8 mouse cellular contexts compared by ENCODE assay signal in genomic region chr7:104369736-104370414, GRCm38 (mm10). TPM values are rescaled to one million over a fixed set of nuclear protein-coding genes. Genes with fewer than 3 reads are reported as not detected.
DNase-seq lines count a peak whose midpoint lies in the region; ATAC-seq and TF ChIP-seq lines count a peak whose summit lies in the region.

Trim30b (minus strand) TSS chr7:104369884.

- no peaks in the 10 kb centered on the region for H3K36me3 ChIP-seq in hindbrain, embryonic 14.5 days (replicated peaks; ENCODE audit: control insufficient read depth, insufficient read depth)

- POLR2A ChIA-PET in Patski (lab: Charles Lee) = no interaction called here

- in situ Hi-C loops in Patski (cut with MboI; ENCODE audit: low pct_unique_long_range_greater_than_20kb) = no loop called here

- H3K4me1 ChIP-seq in hindbrain, embryonic 14.5 days (replicated peaks; ENCODE audit: control insufficient read depth, insufficient read depth, low read length) = no peaks in the 10 kb centered on the region

- H3K27ac ChIP-seq in hindbrain, embryonic 14.5 days = no peak within 1 kb of the TSS

- H3K27me3 ChIP-seq in Patski = no peaks in the 10 kb centered on the region
- no peaks in the 10 kb centered on the region for H3K27me3 ChIP-seq in hindbrain, embryonic 14.5 days (ENCODE audit: control insufficient read depth, insufficient read depth, low read length)

- TF ChIP-seq CTCF in Patski (IDR thresholded peaks at IDR 0.05) = peak; percentile 21

- 67% methylated on average over 1 of the region's 1 CpGs for WGBS in hindbrain, embryonic 14.5 days

- no peak within 1 kb of the TSS for H3K4me2 ChIP-seq in hindbrain, embryonic 14.5 days (replicated peaks)

- DNase-seq in kidney, adult 8-10 months = peak; percentile 3 to 15
- no peak for DNase-seq in kidney, postnatal 10 days
- no peak for DNase-seq in Patski (ENCODE audit: low read depth, low spot score)
- DNase-seq in kidney, postnatal 14 days = peak; percentile 3
- DNase-seq in skeletal muscle tissue, adult 2 months (ENCODE audit: low read depth, low spot score) = peak; percentile 21
- DNase-seq in hindbrain, embryonic 14.5 days (ENCODE audit: low spot score) = no peak
- no peak for DNase-seq in adrenal gland, postnatal 25 days
- no peak for DNase-seq in ovary, postnatal 14 days (ENCODE audit: low spot score)

- no peak within 1 kb of the TSS for H3K4me3 ChIP-seq in hindbrain, embryonic 14.5 days (replicated peaks; ENCODE audit: low read length)

- CTCF ChIA-PET in Patski (lab: Charles Lee) = no interaction called here

- H3K9ac ChIP-seq in hindbrain, embryonic 14.5 days = no peak within 1 kb of the TSS

- ATAC-seq in Patski = no peak
- ATAC-seq in hindbrain, embryonic 14.5 days (ENCODE audit: low FRiP score) = no peak

- no peaks in the 10 kb centered on the region for H3K9me3 ChIP-seq in hindbrain, embryonic 14.5 days (ENCODE audit: control insufficient read depth, low read length)

RNA-seq across cellular contexts. Expression of gene Trim30b, which starts in this region (rescaled TPM):
- not detected for polyA plus RNA-seq in Patski (2021)
- polyA plus RNA-seq in hindbrain, embryonic 14.5 days (2014; fragmentation: Nextera tagmentation; extraction: Ambion mirVana) = not detected in 2 replicates
- total RNA-seq in adrenal gland, postnatal 25 days (2021) = 0.12 TPM in 1 of 2 replicates, not detected in the other

Comparison
In these comparisons a context has a peak if more than half of its experiments do, and no peak if none do; other contexts are left out.
1. DNase-seq: peak in kidney, adult 8-10 months (2 of 2), kidney, postnatal 14 days (single experiment) and skeletal muscle tissue, adult 2 months (single experiment); none in kidney, postnatal 10 days (single experiment), Patski (single experiment), hindbrain, embryonic 14.5 days (single experiment), adrenal gland, postnatal 25 days (single experiment) and ovary, postnatal 14 days (single experiment).